Mouse (Mus musculus) cerebellum, adult 11-12 months (tissue): ENCODE measurements around the gene Slx4ip.

Experiments
- DNase-seq: peaks from one replicate; pipeline ENCODE4 v3.0.0; 2022

The Slx4ip gene

DNA sequence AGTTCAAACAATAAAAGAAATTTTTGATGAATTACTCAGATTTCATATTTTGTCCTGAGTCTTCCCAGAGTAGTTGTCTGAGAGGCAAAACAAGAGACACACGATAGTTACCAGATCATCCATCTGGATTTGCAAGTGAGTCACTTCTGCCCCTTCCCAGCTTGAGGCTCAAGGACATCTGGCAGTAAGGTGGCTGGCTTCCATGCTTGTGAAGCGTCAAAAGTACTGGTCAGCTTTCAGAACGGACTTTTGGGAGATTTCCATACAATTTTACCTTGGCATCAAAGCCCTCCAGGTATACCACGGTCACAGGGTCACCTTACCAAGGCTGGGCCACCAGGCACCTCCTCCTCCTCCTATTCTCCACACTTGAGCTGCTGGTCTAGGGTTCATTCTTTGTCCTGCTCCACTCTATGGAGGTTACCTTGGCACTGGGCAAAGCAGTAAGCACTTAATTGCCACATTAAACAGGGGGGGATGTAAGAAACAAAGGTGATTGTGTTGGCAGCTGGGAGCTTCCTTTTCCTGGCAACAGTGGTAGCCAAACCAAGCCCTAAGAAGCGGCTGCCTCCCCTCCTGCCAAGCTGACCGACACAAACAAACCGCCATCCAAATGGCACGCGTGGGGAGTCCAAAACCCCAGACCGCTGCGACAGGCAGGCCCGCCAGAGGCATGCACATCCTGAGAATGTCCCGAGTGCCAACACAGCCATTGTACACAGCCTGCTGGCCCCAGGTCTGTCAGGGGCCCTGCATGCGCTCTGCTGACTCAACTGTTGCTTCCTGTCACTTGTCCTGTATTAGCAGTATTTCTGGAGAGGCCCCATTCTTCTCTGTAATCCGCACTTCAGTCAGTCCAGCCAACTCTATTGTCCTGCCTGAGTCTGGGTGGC is 218.5 kb downstream of the Slx4ip start:
- no peak for DNase-seq

DNA sequence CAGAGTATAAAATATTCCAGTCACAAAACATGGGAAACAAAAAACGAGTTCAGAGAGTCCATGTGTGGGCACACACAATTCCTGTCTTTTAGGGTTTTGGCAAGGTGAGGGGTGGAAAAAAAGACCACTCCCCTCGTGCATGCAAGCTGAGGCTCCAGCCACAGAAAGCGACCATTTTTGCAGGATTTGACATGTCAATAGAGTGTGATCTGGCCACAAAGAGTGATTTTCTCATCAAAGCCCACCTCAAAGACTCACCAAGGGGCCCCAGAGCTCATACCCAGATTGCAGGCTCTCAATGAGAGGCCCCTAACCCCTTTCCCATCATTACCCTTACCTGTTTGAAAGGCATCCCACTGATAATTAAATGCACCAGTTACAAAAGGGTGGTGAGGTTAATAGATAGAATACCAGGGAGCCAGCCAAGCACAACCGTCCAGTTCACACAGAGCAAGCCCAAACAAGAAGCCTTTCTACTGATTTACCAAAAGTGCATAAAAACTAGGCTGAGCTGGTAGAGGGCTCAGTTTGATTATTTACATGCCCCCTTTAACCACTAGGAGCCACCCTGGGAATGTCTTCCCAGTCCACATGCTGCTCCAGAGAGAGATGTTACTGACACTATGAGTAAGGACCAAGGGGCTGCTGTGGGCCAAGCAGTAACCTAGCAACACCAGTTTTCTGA is 219.3 kb downstream of the Slx4ip start:
- no peak for DNase-seq

DNA sequence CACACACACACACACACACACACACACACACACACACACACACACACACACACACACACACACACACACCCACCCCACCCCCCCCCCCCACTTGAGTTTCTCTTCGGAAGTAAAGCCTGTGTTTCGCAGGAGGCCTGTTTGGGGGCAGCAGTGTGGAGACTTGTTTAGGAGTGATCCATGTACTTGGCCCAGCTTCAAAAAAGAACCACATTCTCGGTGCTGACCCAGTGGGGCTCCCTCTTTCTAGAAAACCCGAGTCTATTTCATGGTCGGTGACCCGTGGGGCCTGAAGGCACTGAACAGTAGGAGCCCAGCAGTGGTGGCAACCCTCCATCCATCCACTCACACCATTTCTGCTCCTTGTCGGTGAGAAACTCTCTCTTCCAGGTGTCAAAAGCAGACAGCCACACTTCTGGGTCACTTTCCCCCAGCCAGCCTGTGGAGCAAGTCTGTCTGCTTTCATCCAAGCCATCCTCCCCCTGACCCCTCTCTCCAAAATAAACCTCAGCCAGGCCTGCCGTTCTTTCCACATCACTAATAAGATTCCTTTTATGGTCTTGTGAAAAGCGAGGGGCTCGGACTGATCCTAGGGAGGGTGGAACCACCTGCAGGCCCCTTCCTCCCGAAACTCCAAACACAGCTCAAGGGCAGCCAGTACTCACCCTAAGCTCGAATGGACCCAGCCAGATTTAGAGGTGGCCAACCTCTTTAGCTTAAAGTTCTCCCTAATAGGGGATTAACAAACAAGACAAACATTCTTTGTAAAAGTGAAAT is 222.5 kb downstream of the Slx4ip start:
- DNase-seq, result no peak

DNA sequence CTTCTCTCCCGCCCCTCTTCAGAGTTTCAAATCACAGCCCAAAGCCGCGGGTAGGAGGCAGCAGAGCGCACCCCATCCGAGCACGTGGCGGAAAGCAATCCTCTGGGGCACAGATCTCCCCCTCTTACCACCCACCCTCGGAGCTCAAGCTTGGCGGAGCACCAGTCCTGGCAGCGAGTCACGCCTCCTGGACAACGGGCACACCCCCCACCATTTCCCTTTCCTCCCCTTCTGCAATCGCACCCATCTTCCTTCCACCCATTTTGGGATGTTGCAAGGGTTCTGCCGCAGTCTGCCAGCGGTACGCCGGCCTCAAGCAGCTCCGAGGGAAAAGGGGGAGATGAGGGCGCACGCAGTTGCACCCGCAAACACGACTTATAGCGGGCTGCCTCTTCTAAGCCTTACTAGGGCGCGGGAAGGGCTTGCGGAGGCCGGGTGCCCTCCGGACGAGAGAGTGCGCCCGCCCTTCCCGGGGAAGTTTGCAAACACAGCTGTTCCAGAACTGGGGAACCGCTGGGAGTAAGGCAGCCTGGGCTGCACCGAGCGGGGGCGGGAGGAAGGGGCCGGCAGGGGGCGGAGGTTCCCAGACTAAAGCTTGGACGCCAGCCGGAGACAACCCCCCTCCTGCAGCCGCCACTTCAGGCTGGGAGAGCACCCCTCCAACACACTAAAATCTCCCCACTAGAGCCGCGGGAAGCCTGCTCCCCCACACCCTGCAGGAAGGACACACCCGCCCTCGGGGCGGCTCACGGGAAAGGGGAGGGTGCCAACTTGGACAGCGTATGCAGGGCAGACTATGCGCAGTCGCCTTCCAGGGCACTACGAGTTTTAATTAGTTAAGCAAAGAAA is 223.5 kb downstream of the Slx4ip start:
- DNase-seq, result peak; percentile 20

DNA sequence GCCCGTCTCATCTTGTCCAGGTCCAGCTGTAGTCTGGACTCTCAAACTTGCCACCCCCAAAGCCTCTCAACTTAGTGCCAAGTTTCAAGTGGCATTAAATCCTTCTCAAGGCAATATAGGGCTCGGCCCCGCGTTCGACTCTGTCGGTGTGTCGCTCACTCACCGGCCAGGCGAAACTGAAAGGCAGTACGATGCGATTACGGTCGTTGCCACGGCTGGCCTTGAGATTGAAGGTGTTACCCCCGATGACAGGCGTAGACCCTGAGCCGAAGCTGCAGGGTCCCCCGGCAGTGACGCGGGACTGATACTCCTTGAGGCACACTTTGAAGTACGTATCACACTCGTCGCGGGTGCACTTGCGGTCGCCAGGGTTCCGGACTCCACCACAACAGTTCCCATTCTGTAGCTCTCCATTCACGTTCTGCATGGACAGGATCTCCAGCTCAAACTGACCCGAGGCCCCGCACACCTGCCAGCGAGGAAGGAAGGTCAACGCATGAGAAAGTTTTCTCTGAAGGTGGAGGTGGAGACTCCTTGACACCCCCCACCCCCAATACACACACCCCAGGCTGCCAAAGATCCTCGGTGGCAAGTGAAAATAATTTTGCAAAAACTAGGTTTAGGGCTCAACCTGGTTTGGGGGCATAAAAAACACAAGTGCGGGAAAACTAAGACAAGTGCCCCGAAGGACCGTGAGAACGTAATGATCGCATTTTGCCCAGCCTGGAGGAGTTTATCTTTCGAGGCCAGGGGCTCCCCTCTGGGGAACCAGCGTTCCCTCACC is 224.4 kb downstream of the Slx4ip start:
- DNase-seq, result no peak

DNA sequence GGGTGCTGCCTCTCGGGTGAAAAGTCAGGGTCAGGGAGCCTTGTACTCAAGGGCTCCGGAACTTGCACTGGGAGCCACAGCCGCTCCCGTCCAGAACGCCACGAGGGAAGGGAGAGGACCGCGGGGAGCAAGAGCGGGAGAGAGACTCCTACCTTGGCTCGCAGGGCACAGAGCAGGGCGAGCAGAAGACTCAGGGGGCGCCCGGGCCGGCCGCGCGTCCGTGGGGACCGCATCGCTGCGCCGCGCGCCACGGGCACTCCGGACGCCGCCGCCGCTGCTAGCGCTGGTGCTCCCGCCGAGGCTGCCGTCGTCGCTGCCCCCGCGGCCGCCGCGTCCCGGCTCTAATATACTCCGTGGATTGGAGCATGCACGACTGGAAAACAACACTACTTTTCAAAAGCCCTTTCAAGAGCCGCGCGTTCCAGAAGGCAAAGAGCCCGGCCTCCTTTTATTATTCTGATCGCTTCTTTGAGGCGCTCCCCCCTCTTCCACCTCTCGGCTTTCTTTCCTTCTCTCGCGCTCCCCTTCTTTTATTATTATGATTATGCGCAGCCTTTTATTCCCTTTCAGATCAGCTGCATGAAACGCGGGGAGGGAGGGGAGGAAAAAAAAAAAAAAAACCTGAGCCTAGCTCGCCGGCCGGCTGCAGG is 225.1 kb downstream of the Slx4ip start, which contains the start of gene Jag1:
Gene Jag1, minus strand, starts transcription at position 620 of the 650 bp plus-strand sequence.
- DNase-seq, result no peak

DNA sequence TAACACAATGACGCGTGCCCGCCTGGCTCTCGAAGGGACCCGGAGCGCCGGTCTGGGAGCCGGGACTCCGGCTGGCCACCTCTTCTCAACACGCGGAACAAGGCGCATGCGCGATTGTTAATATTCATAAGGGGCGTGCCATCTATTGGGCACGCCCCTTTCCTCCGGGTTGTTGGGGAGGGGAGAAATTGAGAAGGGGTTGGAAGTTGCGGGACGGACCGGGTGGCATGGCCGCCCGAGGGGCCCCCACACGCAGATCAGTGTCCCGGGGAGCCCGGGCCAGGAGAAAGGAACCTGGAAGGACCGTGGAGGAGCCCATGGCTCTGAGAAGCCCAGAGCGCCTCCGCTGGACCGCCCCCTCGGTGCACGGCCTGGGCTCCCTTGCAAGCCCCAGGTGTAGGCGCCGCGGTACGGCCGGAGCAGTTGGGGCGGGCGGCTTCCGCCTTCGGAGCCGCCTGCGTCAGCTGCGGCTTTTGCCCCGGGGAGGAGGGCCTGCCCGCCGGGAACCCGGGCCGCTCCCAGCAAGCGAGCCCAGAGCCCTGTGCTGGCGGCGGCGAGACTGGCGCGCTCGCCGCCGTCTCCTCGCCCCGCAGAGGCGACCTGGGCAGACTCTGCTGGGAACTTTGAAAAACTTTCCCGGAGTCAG is 225.8 kb downstream of the Slx4ip start:
- peak; percentile 41 for DNase-seq

DNA sequence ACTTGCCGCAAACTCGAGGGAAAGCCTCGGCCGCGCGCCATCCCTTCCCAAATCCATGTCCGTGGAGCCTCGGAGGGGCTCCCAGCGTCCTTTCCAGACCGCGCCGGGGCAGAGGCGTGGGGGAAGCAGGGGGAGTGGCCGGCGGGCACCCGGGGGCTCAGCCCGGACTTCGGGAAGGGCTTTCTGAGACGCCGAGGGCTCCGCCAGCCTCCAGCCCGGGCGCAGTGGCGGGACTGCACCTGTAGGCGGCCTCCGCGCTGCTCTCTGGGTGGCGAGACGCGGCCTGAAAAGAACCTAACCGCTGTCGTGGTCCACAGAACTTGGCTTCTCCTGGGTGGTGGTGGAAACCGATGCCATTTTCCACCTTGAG is 226.3 kb downstream of the Slx4ip start:
- peak; percentile 29 for DNase-seq
